Mouse (Mus musculus) heart, postnatal 14 days (tissue): ENCODE data around the gene Bdh1. TPM values are rescaled to one million over a fixed set of nuclear protein-coding genes. Genes with fewer than 3 reads are reported as not detected.
A peak's percentile ranks its signal among the peaks of the same experiment; 100 is the strongest.
"Not testable (repeated sequence)": the region's sequence is repeated elsewhere in the genome, so short reads cannot be mapped to it uniquely, and the experiment has no call there.

Source experiments
- DNase-seq, 2 experiments: peaks; one replicate each; pipeline ENCODE4 v3.0.0; 2021 to 2022
- intact Hi-C: fragments of 180-260 bp; cut with DNase I; formaldehyde crosslinking; loops from one replicate; pipeline ENCODE4 v1.15.1; 2025
- total RNA-seq, 2 experiments: library from RNA; stranded (reverse); gene quantifications; 2 replicates each; pipeline ENCODE4 v1.2.3; 2021

Bdh1 gene
- total RNA-seq, 2 experiments from 2014 or later: 0.41 to 2.6 TPM

DNA sequence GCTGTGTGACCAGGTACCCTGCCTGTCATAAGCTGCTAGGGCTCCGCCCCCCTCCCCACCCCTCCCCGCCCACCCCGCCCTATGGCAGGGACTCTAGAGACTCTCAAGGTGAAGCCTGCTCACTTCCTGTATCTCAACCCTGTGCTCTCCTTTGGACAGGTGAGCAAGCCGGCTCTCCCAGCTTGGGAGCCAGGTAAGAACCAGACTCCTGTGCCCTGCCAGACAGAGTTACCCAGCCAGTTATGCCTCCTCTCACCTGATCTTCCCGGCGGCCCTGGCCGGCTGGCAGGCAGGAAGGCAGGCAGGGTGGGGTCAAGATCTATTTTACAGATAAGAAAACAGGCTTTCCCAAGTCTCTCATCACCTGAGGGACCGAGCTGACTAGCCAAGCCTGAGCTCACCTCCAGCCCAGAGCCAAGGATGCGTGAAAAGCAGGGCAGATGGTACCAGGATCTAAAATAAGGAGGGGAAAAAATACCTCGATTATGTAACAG, 37.9 kb downstream of the Bdh1 start:
- no peak for DNase-seq
- intact Hi-C loops: loop anchor here (2.0 kb wide), 2 partner anchors 245 to 459 kb away; no protein-coding TSS in a partner anchor

- DNase-seq: no peak
- intact Hi-C loops: no loop called here
Measured at GRCm38 (mm10) chr16:31460506-31460905, 38.4 kb downstream of the Bdh1 start.

- no peak for DNase-seq
- intact Hi-C loops: no loop called here
Measured at GRCm38 (mm10) chr16:31461046-31461445, 39.0 kb downstream of the Bdh1 start.

DNA sequence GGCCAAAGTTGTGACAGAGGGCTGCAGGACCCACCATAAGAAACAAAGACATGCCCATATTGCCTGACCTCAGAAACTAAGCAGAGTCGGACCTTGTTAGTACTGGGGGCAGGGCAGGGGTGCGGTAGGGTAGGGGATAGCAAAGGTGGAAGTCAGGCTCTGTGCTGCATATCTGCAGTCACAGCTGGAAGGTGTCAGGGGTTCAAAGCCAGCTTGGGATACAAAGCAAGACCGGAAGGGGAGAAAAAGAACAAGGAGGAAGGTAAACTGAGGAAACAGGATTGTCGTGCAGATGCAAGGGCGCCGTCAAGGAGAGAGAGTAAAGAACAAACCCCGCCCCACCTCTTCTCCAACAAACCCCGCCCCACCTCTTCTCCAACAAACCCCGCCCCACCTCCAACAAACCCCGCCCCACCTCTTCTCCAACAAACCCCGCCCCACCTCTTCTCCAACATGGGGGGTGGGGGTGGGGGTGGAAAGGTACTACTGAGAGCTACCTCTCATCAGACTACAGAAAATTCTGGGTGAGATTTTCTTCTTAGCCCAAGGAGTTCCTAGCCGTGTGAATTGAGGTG, 40.1 kb downstream of the Bdh1 start:
- no peak for DNase-seq
- intact Hi-C loops: no loop called here

GRCm38 (mm10) chr16:31464953-31465352, 42.9 kb downstream of the Bdh1 start:
- intact Hi-C loops: no loop called here
- DNase-seq: no peak

DNA sequence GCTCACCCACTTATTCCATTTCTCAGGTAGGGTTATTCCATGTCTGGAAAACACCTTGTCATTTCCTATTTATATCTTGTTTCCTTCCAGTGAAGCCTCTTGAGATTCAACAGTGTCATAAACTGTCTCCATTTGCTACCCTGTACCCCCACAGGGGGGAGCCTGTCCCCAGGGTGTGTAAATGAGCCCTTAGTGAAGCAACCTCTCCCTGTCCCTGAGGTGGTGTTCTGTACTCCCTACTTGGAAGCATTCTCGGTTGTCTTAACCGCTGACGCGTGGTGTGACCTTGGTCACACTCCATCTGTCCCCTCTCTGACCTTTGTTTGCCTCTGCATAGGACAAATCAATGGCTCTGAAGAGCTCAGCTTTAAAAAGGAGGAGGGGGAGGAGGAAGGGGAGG, 43.5 kb downstream of the Bdh1 start:
- intact Hi-C loops: no loop called here
- peak; percentile 30 to 65 for DNase-seq

DNA sequence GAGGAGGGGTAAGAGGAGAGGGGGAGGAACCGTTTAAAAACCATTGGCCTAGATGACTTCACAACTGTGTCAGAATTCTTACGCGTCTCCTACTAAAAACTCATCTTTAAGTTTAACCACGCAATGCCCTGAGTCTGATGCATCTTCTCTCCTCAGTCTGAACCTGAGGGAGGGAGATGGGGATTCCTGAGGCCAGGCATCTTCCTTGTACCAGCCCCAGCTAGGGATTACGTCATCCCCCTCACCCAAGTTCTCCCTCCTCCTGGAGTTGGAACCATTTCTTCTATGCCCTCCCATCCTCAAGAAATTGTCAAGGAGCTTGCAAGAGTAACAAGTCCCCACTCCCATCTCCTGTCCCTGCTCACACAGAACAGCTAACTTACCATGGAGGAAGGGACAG, 44.0 kb downstream of the Bdh1 start:
- DNase-seq: no peak
- intact Hi-C loops: no loop called here

- DNase-seq, intact Hi-C loops: not testable (repeated sequence)
Measured at GRCm38 (mm10) chr16:31470819-31471218, 48.7 kb downstream of the Bdh1 start.

- intact Hi-C loops: no loop called here
Measured at GRCm38 (mm10) chr16:31471994-31472393, 49.9 kb downstream of the Bdh1 start.

GRCm38 (mm10) chr16:31473226-31473625, 51.1 kb downstream of the Bdh1 start:
- intact Hi-C loops: no loop called here
- no peak for DNase-seq

More at GRCm38 (mm10) chr16:31471994-31472393, 49.9 kb downstream of the Bdh1 start:
- no peak for DNase-seq

GRCm38 (mm10) chr16:31475123-31475968, 53.3 kb downstream of the Bdh1 start:
- DNase-seq: peak; percentile 19 to 31
- intact Hi-C loops: no loop called here

DNA sequence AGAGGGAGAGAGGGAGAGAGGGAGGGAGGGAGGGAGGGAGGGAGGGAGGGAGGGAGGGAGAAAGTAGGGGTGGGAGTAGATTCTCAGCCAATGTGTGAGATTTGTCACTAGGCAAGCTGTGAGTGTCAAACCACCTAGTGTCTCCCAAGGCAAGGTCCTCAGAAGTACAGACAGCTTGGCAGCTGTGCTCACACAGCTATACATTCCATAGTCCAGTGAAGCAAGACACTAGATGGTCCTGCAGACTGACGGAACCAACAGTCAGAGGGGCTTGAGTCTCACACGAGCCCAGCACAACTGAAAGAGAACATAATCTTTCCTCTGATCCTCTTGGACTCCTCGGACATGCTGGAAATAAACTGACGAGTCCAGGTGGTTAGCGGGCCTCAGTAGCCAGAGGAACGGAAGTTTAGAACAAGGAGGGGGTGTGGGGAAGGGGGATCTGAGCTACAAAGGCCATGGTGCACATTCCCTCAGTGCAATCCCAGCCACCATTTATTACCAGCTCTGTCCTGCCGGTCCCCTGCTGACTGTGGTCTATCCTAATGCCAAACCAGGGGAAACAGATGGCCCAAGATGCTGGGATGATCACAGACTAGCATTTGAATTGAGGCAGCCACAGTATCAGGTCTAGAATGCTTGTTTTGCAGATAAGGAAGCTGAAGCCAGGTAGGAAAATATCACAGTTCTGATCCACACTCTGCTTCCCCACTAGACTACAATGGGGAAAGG, 55.0 kb downstream of the Bdh1 start:
- DNase-seq: no peak
- intact Hi-C loops: no loop called here

- intact Hi-C loops: no loop called here
- DNase-seq: no peak
Measured at GRCm38 (mm10) chr16:31485336-31485735, 63.3 kb downstream of the Bdh1 start.

DNA sequence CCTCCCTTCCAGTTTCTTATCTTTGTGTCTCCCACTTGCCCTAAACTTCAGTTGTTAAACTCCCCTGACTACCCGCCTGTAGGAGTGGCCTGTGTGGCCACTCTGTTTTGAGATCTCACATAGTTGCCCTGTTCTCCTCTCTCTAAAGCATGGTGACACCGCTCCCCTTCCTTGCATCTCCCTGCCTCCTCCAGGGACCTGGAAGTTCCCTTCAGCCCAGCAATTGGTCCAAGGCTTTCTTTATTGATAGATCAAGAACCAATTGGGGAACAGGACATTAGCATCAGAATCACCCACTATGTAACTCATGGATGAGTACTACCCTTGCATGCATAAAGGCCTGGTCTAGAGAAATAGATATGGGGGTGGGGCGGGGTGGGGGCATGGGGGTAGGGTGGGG, 65.2 kb downstream of the Bdh1 start:
- intact Hi-C loops: no loop called here
- no peak for DNase-seq

GRCm38 (mm10) chr16:31489096-31489495, 67.0 kb downstream of the Bdh1 start:
- intact Hi-C loops: no loop called here
- DNase-seq: no peak

DNA sequence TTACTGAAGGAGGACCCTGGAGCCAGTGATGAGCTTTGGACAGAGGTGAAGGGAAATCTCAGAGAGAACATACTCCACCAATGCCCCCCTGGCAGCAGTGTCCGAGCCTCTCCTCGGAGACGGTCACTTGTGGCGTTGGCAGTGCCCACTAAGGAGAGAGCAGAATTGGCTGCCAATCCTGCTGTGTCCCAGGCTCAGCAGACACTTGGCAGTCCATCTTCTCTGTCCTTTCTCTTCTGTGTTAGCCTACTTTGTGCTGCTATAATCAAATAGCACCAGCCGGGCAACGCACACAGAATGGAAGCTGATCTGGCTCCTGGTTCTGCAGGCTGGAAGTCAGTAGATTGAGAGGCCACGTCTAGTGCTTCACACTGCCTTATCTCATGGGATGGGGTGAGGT, 68.9 kb downstream of the Bdh1 start:
- DNase-seq: no peak
- intact Hi-C loops: no loop called here

DNA sequence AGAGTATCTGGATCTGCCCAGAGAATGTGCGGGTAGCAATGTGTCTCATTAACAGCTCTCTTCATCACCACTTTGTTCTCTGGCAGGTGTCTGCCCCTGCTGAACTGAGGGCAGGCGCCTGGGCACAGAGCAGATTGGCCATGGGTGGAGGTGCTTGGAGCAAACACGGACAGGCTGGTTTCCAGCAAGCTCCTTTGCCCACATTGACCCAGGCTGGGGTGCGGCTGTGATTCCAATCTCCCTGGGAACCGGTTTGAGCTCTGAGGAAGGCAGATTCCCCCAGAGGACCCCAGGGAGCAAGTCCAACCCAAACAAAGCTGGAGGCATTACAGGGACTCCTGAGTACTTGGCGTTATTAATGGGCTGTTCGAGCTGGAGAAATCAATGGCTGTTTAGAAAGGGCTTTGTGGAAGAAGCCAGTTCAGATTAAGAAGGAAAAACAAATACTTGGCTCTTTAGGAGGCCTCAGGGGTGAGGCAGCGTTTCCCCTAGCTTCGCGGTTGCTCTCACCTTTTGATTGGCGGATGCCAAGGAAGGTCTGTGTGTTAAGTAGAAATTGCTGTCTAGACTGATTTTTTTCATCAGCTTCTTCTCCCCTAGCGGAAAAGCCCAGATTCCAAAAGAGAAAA, 71.0 kb downstream of the Bdh1 start:
- intact Hi-C loops: no loop called here
- DNase-seq: peak in 1 of 2 experiments; percentile 17

GRCm38 (mm10) chr16:31493550-31493965, 71.5 kb downstream of the Bdh1 start:
- intact Hi-C loops: no loop called here
- DNase-seq: no peak

DNA sequence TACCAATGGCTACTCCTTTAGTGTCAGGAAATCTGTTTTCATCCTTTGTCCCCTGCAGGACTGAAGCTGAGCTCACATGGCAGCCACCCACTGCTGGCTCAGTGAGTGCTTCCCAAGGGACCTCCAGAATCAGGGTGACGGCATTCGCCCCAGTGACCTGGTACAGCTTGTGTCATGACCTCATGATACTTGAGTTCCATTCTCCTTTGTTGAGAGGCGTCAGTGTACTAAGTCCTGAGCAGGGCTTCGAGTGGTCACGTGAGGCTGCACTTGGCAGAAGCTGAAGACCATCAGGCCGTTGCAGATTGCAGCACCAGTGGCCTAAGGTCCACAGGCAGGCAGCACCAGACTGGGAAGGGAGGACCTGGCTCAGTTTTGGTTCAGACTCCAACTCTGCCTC, 71.9 kb downstream of the Bdh1 start:
- peak; percentile 59 to 65 for DNase-seq
- intact Hi-C loops: no loop called here

DNA sequence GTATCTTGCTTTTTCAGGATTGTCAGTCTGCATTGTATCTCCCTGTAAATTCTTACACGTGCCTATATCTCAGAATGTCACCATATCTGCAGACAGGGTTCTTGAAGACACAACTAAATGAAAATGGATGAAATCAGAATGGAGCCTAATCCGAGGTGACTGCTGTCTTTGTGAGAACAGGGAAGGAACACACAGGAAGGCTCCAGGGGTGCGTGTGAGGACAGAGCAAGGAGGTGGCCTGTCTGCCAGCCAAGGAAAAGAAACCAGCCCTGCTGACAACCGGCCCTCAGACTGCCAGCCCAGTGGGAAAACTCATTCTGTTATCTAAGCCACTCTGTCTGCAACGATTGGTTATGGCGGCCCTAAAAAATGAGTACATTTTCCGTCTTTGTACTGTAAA, 73.3 kb downstream of the Bdh1 start:
- DNase-seq: no peak
- intact Hi-C loops: no loop called here

GRCm38 (mm10) chr16:31495769-31496168, 73.7 kb downstream of the Bdh1 start:
- intact Hi-C loops: no loop called here
- DNase-seq: no peak
